Mouse (Mus musculus): ENCODE data around the gene Sergef. TPM values are rescaled to one million over a fixed set of nuclear protein-coding genes. Genes with fewer than 3 reads are reported as not detected.

Sergef gene
- total and polyA plus RNA-seq, 2 experiments from 2014 or later, result 41.8 to 48.0 TPM

DNA sequence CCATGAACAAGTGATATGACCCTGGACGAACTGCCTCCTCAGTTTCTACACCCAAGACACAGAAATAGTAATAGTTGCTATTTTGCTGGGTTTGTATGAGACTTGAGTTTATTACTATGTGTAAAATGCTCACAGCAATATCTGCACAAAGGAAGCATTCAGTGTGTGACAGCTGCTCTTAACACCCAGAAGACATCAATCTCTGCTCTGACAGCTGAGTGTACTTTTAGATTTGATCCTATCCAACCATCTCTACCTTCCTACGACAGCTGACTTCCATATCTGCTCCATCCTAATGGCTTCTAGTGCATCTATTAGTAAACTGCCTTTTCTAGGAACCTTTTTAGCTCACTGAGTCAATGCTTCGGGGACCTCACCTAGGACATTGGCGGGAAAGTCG lies 110.3 kb downstream of the Sergef start:
- Histone ChIP-seq H3K9me3 (ENCODE audit: low read length) (no peaks in the 10 kb centered on the region), H3K9ac (replicated peaks; ENCODE audit: low read length) (no peak overlapping the region), H3K27me3 (ENCODE audit: insufficient read depth, low read length) (no peaks in the 10 kb centered on the region), H3K27ac (no peak overlapping the region), H3K4me3 (ENCODE audit: low read length) (no peak overlapping the region), H3K4me1 (ENCODE audit: insufficient read depth, low read length) (no peaks in the 10 kb centered on the region), H3K36me3 (ENCODE audit: insufficient read depth, low read length) (no peaks in the 10 kb centered on the region), H3K4me2 (ENCODE audit: low read depth, low read length) (no peak overlapping the region)
- DNase-seq (ENCODE audit: low spot score), result no peak
- no peak for ATAC-seq
- no peak for TF ChIP-seq CTCF (IDR thresholded peaks at IDR 0.05; ENCODE audit: low read depth)
- WGBS, result 86% methylated on average over 5 of the region's 5 CpGs

DNA sequence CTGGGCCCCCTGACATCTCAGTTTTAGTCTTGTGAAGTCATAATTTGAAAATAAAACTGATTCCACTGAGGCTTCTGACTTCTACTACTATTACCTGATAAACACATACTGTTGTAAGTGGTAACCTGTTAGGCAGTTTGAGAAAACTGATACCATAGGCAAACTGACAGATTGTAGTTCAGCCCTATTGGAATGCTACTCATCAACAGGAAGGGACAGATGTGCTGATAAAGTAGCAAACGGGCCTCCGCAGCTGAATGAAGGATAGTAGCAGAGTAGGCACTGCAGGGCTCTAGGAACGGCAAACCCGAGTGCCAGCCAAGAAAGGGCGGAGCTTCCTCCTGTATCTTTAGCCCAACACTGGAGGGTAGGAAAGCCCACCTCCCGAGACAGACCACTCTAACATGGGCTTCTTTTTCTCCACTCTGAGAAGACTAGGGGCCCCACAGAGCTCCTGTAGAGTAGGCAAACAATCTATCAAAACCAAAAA lies 112.9 kb downstream of the Sergef start:
- ATAC-seq, result no peak
- H3K4me2 ChIP-seq (ENCODE audit: low read depth, low read length), result no peak overlapping the region
- no peak for TF ChIP-seq CTCF (IDR thresholded peaks at IDR 0.05; ENCODE audit: low read depth)
- WGBS, result 43% methylated on average over 6 of the region's 6 CpGs
- H3K36me3 ChIP-seq (ENCODE audit: insufficient read depth, low read length), result no peaks in the 10 kb centered on the region
- H3K4me3 ChIP-seq (ENCODE audit: low read length), result no peak overlapping the region
- H3K9me3 ChIP-seq (ENCODE audit: low read length), result no peaks in the 10 kb centered on the region
- no peak overlapping the region for H3K27ac ChIP-seq
- no peak overlapping the region for H3K9ac ChIP-seq (replicated peaks; ENCODE audit: low read length)
- H3K4me1 ChIP-seq (ENCODE audit: insufficient read depth, low read length), result no peaks in the 10 kb centered on the region
- H3K27me3 ChIP-seq (ENCODE audit: insufficient read depth, low read length), result no peaks in the 10 kb centered on the region
- no peak for DNase-seq (ENCODE audit: low spot score)

- ATAC-seq, result no peak
- no peaks in the 10 kb centered on the region for H3K9me3 ChIP-seq (ENCODE audit: low read length)
- no peaks in the 10 kb centered on the region for H3K27me3 ChIP-seq (ENCODE audit: insufficient read depth, low read length)
- no peak overlapping the region for H3K4me2 ChIP-seq (ENCODE audit: low read depth, low read length)
- H3K36me3 ChIP-seq (ENCODE audit: insufficient read depth, low read length), result no peaks in the 10 kb centered on the region
- no peak overlapping the region for H3K4me3 ChIP-seq (ENCODE audit: low read length)
- no peak for TF ChIP-seq CTCF (IDR thresholded peaks at IDR 0.05; ENCODE audit: low read depth)
- WGBS, result 93% methylated on average over 7 of the region's 7 CpGs
- H3K9ac ChIP-seq (replicated peaks; ENCODE audit: low read length), result no peak overlapping the region
- no peaks in the 10 kb centered on the region for H3K4me1 ChIP-seq (ENCODE audit: insufficient read depth, low read length)
- no peak overlapping the region for H3K27ac ChIP-seq
- no peak for DNase-seq (ENCODE audit: low spot score)
Observed at GRCm38 (mm10) chr7:46523215-46523614, 116.4 kb downstream of the Sergef start.

DNA sequence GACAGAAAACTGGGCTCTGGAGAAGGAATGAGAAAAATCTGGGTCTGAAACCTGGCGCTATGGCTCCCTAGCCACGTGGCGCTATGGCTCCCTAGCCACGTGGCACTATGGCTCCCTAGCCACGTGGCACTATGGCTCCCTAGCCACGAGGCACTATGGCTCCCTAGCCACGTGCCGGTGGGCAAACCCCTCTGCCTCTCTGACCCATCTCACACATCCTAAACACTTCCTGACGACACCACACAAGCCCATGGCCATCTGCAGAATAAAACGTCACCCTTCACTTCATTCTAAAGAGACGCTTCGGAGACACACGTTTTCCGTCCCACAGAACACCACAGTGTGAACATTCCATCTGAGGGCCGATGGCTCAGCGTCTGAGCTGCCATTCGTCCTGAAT lies 117.8 kb downstream of the Sergef start:
- no peak overlapping the region for H3K4me2 ChIP-seq (ENCODE audit: low read depth, low read length)
- no peaks in the 10 kb centered on the region for H3K9me3 ChIP-seq (ENCODE audit: low read length)
- ATAC-seq (no peak), DNase-seq (ENCODE audit: low spot score) (no peak)
- H3K27me3 ChIP-seq (ENCODE audit: insufficient read depth, low read length), result no peaks in the 10 kb centered on the region
- no peak overlapping the region for H3K4me3 ChIP-seq (ENCODE audit: low read length)
- H3K27ac ChIP-seq, result no peak overlapping the region
- no peaks in the 10 kb centered on the region for H3K36me3 ChIP-seq (ENCODE audit: insufficient read depth, low read length)
- H3K4me1 ChIP-seq (ENCODE audit: insufficient read depth, low read length), result no peaks in the 10 kb centered on the region
- H3K9ac ChIP-seq (replicated peaks; ENCODE audit: low read length), result no peak overlapping the region
- TF ChIP-seq CTCF (IDR thresholded peaks at IDR 0.05; ENCODE audit: low read depth), result no peak
- WGBS, result 95% methylated on average over 17 of the region's 17 CpGs

DNA sequence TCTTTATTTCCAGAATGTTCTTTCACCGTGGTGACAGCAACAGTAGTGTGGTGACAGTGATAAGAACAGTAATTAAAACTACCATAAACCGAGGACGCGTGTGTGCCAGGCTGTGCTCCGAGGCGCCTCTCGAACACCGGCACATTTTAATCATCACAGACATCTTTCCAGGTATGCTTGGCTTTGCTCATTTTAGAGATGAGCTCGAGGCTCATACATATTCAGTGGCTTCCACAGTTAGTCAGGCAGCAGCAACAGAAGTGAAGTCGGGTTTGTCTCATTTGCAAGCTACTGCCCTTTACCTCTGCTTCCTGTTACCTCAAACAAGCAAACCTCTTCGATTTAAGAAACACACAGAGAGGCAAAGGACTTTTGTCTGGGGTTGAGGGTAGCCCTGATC lies 120.5 kb downstream of the Sergef start:
- 63% methylated on average over 11 of the region's 11 CpGs for WGBS
- no peak for DNase-seq (ENCODE audit: low spot score)
- Histone ChIP-seq H3K4me2 (ENCODE audit: low read depth, low read length) (no peak overlapping the region), H3K27ac (no peak overlapping the region), H3K4me3 (ENCODE audit: low read length) (no peak overlapping the region), H3K4me1 (ENCODE audit: insufficient read depth, low read length) (no peaks in the 10 kb centered on the region), H3K9me3 (ENCODE audit: low read length) (no peaks in the 10 kb centered on the region), H3K9ac (replicated peaks; ENCODE audit: low read length) (no peak overlapping the region), H3K36me3 (ENCODE audit: insufficient read depth, low read length) (no peaks in the 10 kb centered on the region), H3K27me3 (ENCODE audit: insufficient read depth, low read length) (no peaks in the 10 kb centered on the region)
- ATAC-seq, result no peak
- TF ChIP-seq CTCF (IDR thresholded peaks at IDR 0.05; ENCODE audit: low read depth), result no peak

DNA sequence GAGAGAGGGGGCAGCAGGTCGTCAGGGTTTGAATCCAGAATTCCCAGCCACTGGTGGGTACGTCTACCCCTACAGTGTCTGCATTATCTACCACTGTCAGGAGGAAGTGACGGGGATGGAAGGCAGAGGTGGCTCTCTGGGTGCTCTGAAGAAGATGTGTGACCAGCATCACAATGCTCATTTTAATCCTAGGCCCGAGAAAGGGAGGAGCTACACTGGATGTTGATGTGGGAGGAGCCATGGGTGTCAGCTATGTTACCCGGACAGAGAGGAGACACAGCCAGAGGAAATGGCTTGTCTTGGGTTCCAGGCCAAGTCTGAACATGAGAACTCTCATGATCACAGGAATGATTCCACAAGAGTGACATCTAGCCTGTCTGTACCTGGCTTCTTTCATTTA lies 122.4 kb downstream of the Sergef start:
- H3K9ac ChIP-seq (replicated peaks; ENCODE audit: low read length), result no peak overlapping the region
- WGBS, result 40% methylated on average over 5 of the region's 5 CpGs
- no peak for ATAC-seq

DNA sequence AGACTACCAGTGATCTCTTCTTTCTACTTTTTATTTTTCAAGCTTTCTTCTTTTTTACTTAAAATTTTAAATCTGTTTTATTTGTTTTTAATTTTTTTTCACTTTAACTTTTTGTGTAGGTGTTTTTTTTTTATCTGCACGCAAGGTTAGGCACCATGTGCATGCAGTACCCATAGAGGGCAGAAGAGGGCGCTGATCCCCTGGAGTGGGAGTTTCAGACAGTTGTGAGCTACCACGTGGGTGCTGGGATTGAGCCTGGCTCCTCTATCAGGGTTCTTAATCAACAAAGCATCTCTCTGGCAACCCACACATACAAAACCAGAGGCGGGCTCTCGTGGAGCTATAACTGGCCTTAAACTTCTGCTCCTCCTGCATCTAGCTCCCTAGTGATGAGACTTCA lies 123.6 kb downstream of the Sergef start:
- H3K9ac ChIP-seq (replicated peaks; ENCODE audit: low read length), result no peak overlapping the region
- no peak overlapping the region for H3K4me3 ChIP-seq (ENCODE audit: low read length)
- ATAC-seq (no peak), DNase-seq (ENCODE audit: low spot score) (no peak)
- no peak overlapping the region for H3K4me2 ChIP-seq (ENCODE audit: low read depth, low read length)
- 83% methylated on average over 5 of the region's 5 CpGs for WGBS
- H3K9me3 ChIP-seq (ENCODE audit: low read length), result no peaks in the 10 kb centered on the region
- H3K27ac ChIP-seq, result no peak overlapping the region
- H3K27me3 ChIP-seq (ENCODE audit: insufficient read depth, low read length), result no peaks in the 10 kb centered on the region
- TF ChIP-seq CTCF (IDR thresholded peaks at IDR 0.05; ENCODE audit: low read depth), result peak; percentile 53
- no peaks in the 10 kb centered on the region for H3K36me3 ChIP-seq (ENCODE audit: insufficient read depth, low read length)
- H3K4me1 ChIP-seq (ENCODE audit: insufficient read depth, low read length), result peaks cover under 1% of the 10 kb centered on the region; the same call in 1 of the 2 replicates

More for the DNA sequence above, 122.4 kb downstream of the Sergef start:
- H3K4me2 ChIP-seq (ENCODE audit: low read depth, low read length), result no peak overlapping the region
- no peak for DNase-seq (ENCODE audit: low spot score)
- no peaks in the 10 kb centered on the region for H3K27me3 ChIP-seq (ENCODE audit: insufficient read depth, low read length)
- H3K9me3 ChIP-seq (ENCODE audit: low read length), result no peaks in the 10 kb centered on the region
- TF ChIP-seq CTCF (IDR thresholded peaks at IDR 0.05; ENCODE audit: low read depth), result no peak
- H3K4me3 ChIP-seq (ENCODE audit: low read length), result no peak overlapping the region
- no peak overlapping the region for H3K27ac ChIP-seq
- no peaks in the 10 kb centered on the region for H3K4me1 ChIP-seq (ENCODE audit: insufficient read depth, low read length)
- H3K36me3 ChIP-seq (ENCODE audit: insufficient read depth, low read length), result no peaks in the 10 kb centered on the region
